Mouse (Mus musculus): ENCODE data around the gene Cryab. TPM values are rescaled to one million over a fixed set of nuclear protein-coding genes. Genes with fewer than 3 reads are reported as not detected.

Gene Cryab
- polyA plus RNA-seq (2017; shearing (Covaris generic)), result not detected

GRCm38 (mm10) chr9:50751323-50751722 is at the start of gene Cryab:
Cryab (plus strand) TSS chr9:50751325.

GRCm38 (mm10) chr9:50738914-50739870 is 11.9 kb upstream of the Cryab start, which contains the start of gene Dixdc1:
Dixdc1 (minus strand) TSS chr9:50739517.

GRCm38 (mm10) chr9:50746214-50746677 is 4.9 kb upstream of the Cryab start, which contains the start of gene 2310030G06Rik:
2310030G06Rik (minus strand) TSS chr9:50746536.

GRCm38 (mm10) chr9:50752054-50752602 is 1.0 kb downstream of the Cryab start, which contains the start of gene Hspb2:
Hspb2 (minus strand) TSS chr9:50752354.

GRCm38 (mm10) chr9:50768107-50769002 is 17.2 kb downstream of the Cryab start, which contains the start of gene Fdxacb1:
Fdxacb1 (plus strand) TSS chr9:50768236.

GRCm38 (mm10) chr9:50774991-50775612 is 24.0 kb downstream of the Cryab start, which contains the start of the genes Alg9 and 1110032A03Rik:
Alg9 (plus strand) TSS chr9:50775019.
1110032A03Rik (minus strand) TSS chr9:50775520.

Other genes with a start within 250 kb of the Cryab start
- gene Pts, start 222.6 kb upstream of the Cryab start, polyA plus RNA-seq (2017; shearing (Covaris generic)), result 154 TPM
- 7.0 TPM for gene Il18, start 196.5 kb upstream of the Cryab start, polyA plus RNA-seq (2017; shearing (Covaris generic))
- 1.7 TPM for gene Bco2, start 196.1 kb upstream of the Cryab start, polyA plus RNA-seq (2017; shearing (Covaris generic))
- gene Tex12, start 190.0 kb upstream of the Cryab start, polyA plus RNA-seq (2017; shearing (Covaris generic)), result not detected
- 183 TPM for gene Sdhd, start 147.5 kb upstream of the Cryab start, polyA plus RNA-seq (2017; shearing (Covaris generic))
- gene Timm8b, start 147.4 kb upstream of the Cryab start, polyA plus RNA-seq (2017; shearing (Covaris generic)), result 95.1 TPM
- gene Pih1d2, start 134.0 kb upstream of the Cryab start, polyA plus RNA-seq (2017; shearing (Covaris generic)), result 0.40 TPM
- 19.4 TPM for gene Nkapd1, start 133.9 kb upstream of the Cryab start, polyA plus RNA-seq (2017; shearing (Covaris generic))
- gene Dlat, start 91.5 kb upstream of the Cryab start, polyA plus RNA-seq (2017; shearing (Covaris generic)), result 48.1 TPM
- gene Dixdc1, start 11.8 kb upstream of the Cryab start, polyA plus RNA-seq (2017; shearing (Covaris generic)), result 0.33 TPM
- gene 2310030G06Rik, start 4.8 kb upstream of the Cryab start, polyA plus RNA-seq (2017; shearing (Covaris generic)), result not detected
- not detected for gene Hspb2, start 1.0 kb downstream of the Cryab start, polyA plus RNA-seq (2017; shearing (Covaris generic))
- 9.5 TPM for gene Fdxacb1, start 16.9 kb downstream of the Cryab start, polyA plus RNA-seq (2017; shearing (Covaris generic))
- gene Alg9, start 23.7 kb downstream of the Cryab start, polyA plus RNA-seq (2017; shearing (Covaris generic)), result 10.9 TPM
- gene 1110032A03Rik, start 24.2 kb downstream of the Cryab start, polyA plus RNA-seq (2017; shearing (Covaris generic)), result 20.7 TPM
- 91.9 TPM for gene Ppp2r1b, start 94.0 kb downstream of the Cryab start, polyA plus RNA-seq (2017; shearing (Covaris generic))

All from inflammation-experienced regulatory T-cells, adult 16 weeks (primary cell).